Mouse (Mus musculus): ENCODE data around the gene Zbtb20.
A peak's percentile ranks its signal among the peaks of the same experiment; 100 is the strongest.

Gene Zbtb20

GRCm38 (mm10) chr16:43303245-43304197 lies 427.8 kb downstream of the Zbtb20 start:
- no peak for DNase-seq

GRCm38 (mm10) chr16:43309968-43310431 lies 434.3 kb downstream of the Zbtb20 start:
- DNase-seq, result no peak

GRCm38 (mm10) chr16:43324009-43324408 lies 448.3 kb downstream of the Zbtb20 start:
- no peak for DNase-seq

- no peak for DNase-seq
These were observed 452.5 kb downstream of the Zbtb20 start for GRCm38 (mm10) chr16:43328221-43328620.

GRCm38 (mm10) chr16:43330206-43330605 lies 454.5 kb downstream of the Zbtb20 start:
- DNase-seq, result no peak

GRCm38 (mm10) chr16:43331440-43331839 lies 455.8 kb downstream of the Zbtb20 start:
- no peak for DNase-seq

GRCm38 (mm10) chr16:43332734-43333133 lies 457.1 kb downstream of the Zbtb20 start:
- no peak for DNase-seq

- no peak for DNase-seq
These were observed 457.6 kb downstream of the Zbtb20 start for GRCm38 (mm10) chr16:43333265-43333664.

GRCm38 (mm10) chr16:43334411-43335150 lies 458.9 kb downstream of the Zbtb20 start:
- DNase-seq, result no peak

GRCm38 (mm10) chr16:43335151-43335823 lies 459.6 kb downstream of the Zbtb20 start:
- peak; percentile 16 to 17 for DNase-seq

- no peak for DNase-seq
These were observed 460.1 kb downstream of the Zbtb20 start for GRCm38 (mm10) chr16:43335824-43336215.

- no peak for DNase-seq
These were observed 465.0 kb downstream of the Zbtb20 start for GRCm38 (mm10) chr16:43340712-43341111.

- no peak for DNase-seq
These were observed 466.3 kb downstream of the Zbtb20 start for GRCm38 (mm10) chr16:43341916-43342455.

GRCm38 (mm10) chr16:43346094-43346493 lies 470.4 kb downstream of the Zbtb20 start:
- no peak for DNase-seq

GRCm38 (mm10) chr16:43355776-43356645 lies 480.3 kb downstream of the Zbtb20 start:
- DNase-seq, result no peak

GRCm38 (mm10) chr16:43359546-43359945 lies 483.9 kb downstream of the Zbtb20 start:
- no peak for DNase-seq

- DNase-seq, result no peak
These were observed 484.4 kb downstream of the Zbtb20 start for GRCm38 (mm10) chr16:43360112-43360511.

GRCm38 (mm10) chr16:43360838-43361480 lies 485.3 kb downstream of the Zbtb20 start:
- DNase-seq, result no peak

- DNase-seq, result no peak
These were observed 487.1 kb downstream of the Zbtb20 start for GRCm38 (mm10) chr16:43362651-43363300.

- no peak for DNase-seq
These were observed 487.6 kb downstream of the Zbtb20 start for GRCm38 (mm10) chr16:43363316-43363715.

All from B cell, adult 2 months (primary cell).